Mouse (Mus musculus) liver, embryonic 16.5 days (tissue): ENCODE measurements around the gene Lfng. TPM values are rescaled to one million over a fixed set of nuclear protein-coding genes. Genes with fewer than 3 reads are reported as not detected.

Source experiments
- polyA plus RNA-seq: library from polyadenylated mRNA; unstranded; fragments of >200 nt; fragmentation: Nextera tagmentation; extraction: Ambion mirVana; gene quantifications from 2 replicates; pipeline ENCODE4 v1.2.1, GENCODE M21; 2015

Lfng gene
- polyA plus RNA-seq, 1 experiment from 2014 or later = 8.3 TPM

Other genes starting within 250 kb of the Lfng start
- 10.9 and 11.1 TPM in 2 replicates for gene Snx8, start 218.1 kb upstream of the Lfng start, polyA plus RNA-seq
- 53.0 and 60.0 TPM in 2 replicates for gene Eif3b, start 188.0 kb upstream of the Lfng start, polyA plus RNA-seq
- not detected in 2 replicates for gene Gm4869, start 161.7 kb upstream of the Lfng start, polyA plus RNA-seq
- 8.6 and 8.7 TPM in 2 replicates for gene Chst12, start 101.8 kb upstream of the Lfng start, polyA plus RNA-seq
- 0.59 and 1.2 TPM in 2 replicates for gene Grifin, start 42.2 kb upstream of the Lfng start, polyA plus RNA-seq
- gene Ttyh3, start 41.7 kb downstream of the Lfng start, polyA plus RNA-seq = 4.5 and 5.6 TPM in 2 replicates
- 4.1 and 5.2 TPM in 2 replicates for gene Iqce, start 95.1 kb downstream of the Lfng start, polyA plus RNA-seq
- gene Brat1, start 97.7 kb downstream of the Lfng start, polyA plus RNA-seq = 7.2 and 7.8 TPM in 2 replicates
- 1.8 TPM in 2 replicates for gene Amz1, start 116.8 kb downstream of the Lfng start, polyA plus RNA-seq
- gene Gna12, start 223.1 kb downstream of the Lfng start, polyA plus RNA-seq = 1.9 and 2.4 TPM in 2 replicates